Mouse (Mus musculus) erythroblast, embryonic 14.5 days (primary cell): Measurements from ENCODE around the gene Sec16b. TPM values are rescaled to one million over a fixed set of nuclear protein-coding genes. Genes with fewer than 3 reads are reported as not detected.

ENCODE experiments used
- H3K27me3 ChIP-seq: 2 replicates; pipeline ENCODE4 v1.6.1; 2012; ENCODE audit warnings: inconsistent platforms; ENCODE audit not compliant: control insufficient read depth
- H3K36me3 ChIP-seq: 2 replicates; pipeline ENCODE4 v1.6.1; 2012; ENCODE audit warnings: mild to moderate bottlenecking, inconsistent platforms; ENCODE audit not compliant: control insufficient read depth
- H3K4me1 ChIP-seq: 2 replicates; pipeline ENCODE4 v1.6.1; 2012; ENCODE audit warnings: inconsistent platforms; ENCODE audit not compliant: control insufficient read depth
- H3K4me3 ChIP-seq: replicated peaks from 2 replicates; pipeline ENCODE3; 2012; ENCODE audit warnings: moderate library complexity, mild to moderate bottlenecking, inconsistent platforms
- H3K9me3 ChIP-seq: 2 replicates; pipeline ENCODE4 v1.6.1; 2012; ENCODE audit warnings: low read length, inconsistent platforms, mixed read lengths; ENCODE audit not compliant: control insufficient read depth
- GATA1 ChIP-seq: IDR thresholded peaks from 2 replicates; pipeline ENCODE4 v1.6.1; 2012; ENCODE audit warnings: low read length, inconsistent platforms, mixed read lengths
- TAL1 ChIP-seq: IDR thresholded peaks from 3 replicates; pipeline ENCODE4 v1.6.1; 2012; ENCODE audit warnings: low read length, inconsistent platforms, mixed read lengths
- polyA plus RNA-seq: library from polyadenylated mRNA; stranded (reverse); fragments of >175 nt; gene quantifications from 2 replicates; pipeline ENCODE4 v1.2.3, GENCODE M21; 2012

Gene Sec16b
- polyA plus RNA-seq, 1 experiment: not detected

- H3K27me3 ChIP-seq: no peaks in the 10 kb centered on the region
- H3K36me3 ChIP-seq: no peaks in the 10 kb centered on the region
- H3K4me3 ChIP-seq: no peak overlapping the region
- TF ChIP-seq TAL1 (no peak), GATA1 (no peak)
- no peaks in the 10 kb centered on the region for H3K4me1 ChIP-seq
- no peaks in the 10 kb centered on the region for H3K9me3 ChIP-seq
Observed at GRCm38 (mm10) chr1:157506995-157507595, 567 bp downstream of the Sec16b start.

GRCm38 (mm10) chr1:157507814-157508213 lies 1.3 kb downstream of the Sec16b start:
- H3K4me3 ChIP-seq: no peak overlapping the region
- TF ChIP-seq GATA1: no peak
- no peak for TF ChIP-seq TAL1
- no peaks in the 10 kb centered on the region for H3K27me3 ChIP-seq
- no peaks in the 10 kb centered on the region for H3K36me3 ChIP-seq
- H3K4me1 ChIP-seq: no peaks in the 10 kb centered on the region
- H3K9me3 ChIP-seq: no peaks in the 10 kb centered on the region

GRCm38 (mm10) chr1:157512690-157513448 lies 6.3 kb downstream of the Sec16b start:
- H3K27me3 ChIP-seq: no peaks in the 10 kb centered on the region
- no peaks in the 10 kb centered on the region for H3K9me3 ChIP-seq
- no peak overlapping the region for H3K4me3 ChIP-seq
- TF ChIP-seq TAL1: no peak
- TF ChIP-seq GATA1: no peak
- no peaks in the 10 kb centered on the region; the same call in 1 of the 2 replicates for H3K4me1 ChIP-seq
- no peaks in the 10 kb centered on the region for H3K36me3 ChIP-seq

GRCm38 (mm10) chr1:157513559-157513958 lies 7.0 kb downstream of the Sec16b start:
- no peak for TF ChIP-seq GATA1
- TF ChIP-seq TAL1: no peak
- no peaks in the 10 kb centered on the region for H3K9me3 ChIP-seq
- H3K4me3 ChIP-seq: no peak overlapping the region
- no peaks in the 10 kb centered on the region for H3K36me3 ChIP-seq
- no peaks in the 10 kb centered on the region for H3K27me3 ChIP-seq
- H3K4me1 ChIP-seq: no peaks in the 10 kb centered on the region; the same call in 1 of the 2 replicates

- Histone ChIP-seq H3K4me3 (no peak overlapping the region), H3K27me3 (no peaks in the 10 kb centered on the region), H3K36me3 (no peaks in the 10 kb centered on the region), H3K4me1 (no peaks in the 10 kb centered on the region; the same call in 1 of the 2 replicates), H3K9me3 (no peaks in the 10 kb centered on the region)
- TF ChIP-seq TAL1 (no peak), GATA1 (no peak)
Observed at GRCm38 (mm10) chr1:157514298-157514697, 7.8 kb downstream of the Sec16b start.

GRCm38 (mm10) chr1:157516838-157517808 lies 10.6 kb downstream of the Sec16b start:
- Histone ChIP-seq H3K4me3 (no peak overlapping the region), H3K27me3 (no peaks in the 10 kb centered on the region), H3K4me1 (no peaks in the 10 kb centered on the region; the same call in 1 of the 2 replicates), H3K36me3 (no peaks in the 10 kb centered on the region), H3K9me3 (no peaks in the 10 kb centered on the region)
- TF ChIP-seq TAL1: no peak
- TF ChIP-seq GATA1: no peak

GRCm38 (mm10) chr1:157518111-157518523 lies 11.6 kb downstream of the Sec16b start:
- no peak overlapping the region for H3K4me3 ChIP-seq
- H3K9me3 ChIP-seq: no peaks in the 10 kb centered on the region
- H3K27me3 ChIP-seq: no peaks in the 10 kb centered on the region
- no peaks in the 10 kb centered on the region; the same call in 1 of the 2 replicates for H3K4me1 ChIP-seq
- TF ChIP-seq GATA1 (no peak), TAL1 (no peak)
- H3K36me3 ChIP-seq: no peaks in the 10 kb centered on the region

- TF ChIP-seq TAL1: no peak
- no peak for TF ChIP-seq GATA1
Observed at GRCm38 (mm10) chr1:157519396-157519795, 12.9 kb downstream of the Sec16b start.

GRCm38 (mm10) chr1:157522322-157522721 lies 15.8 kb downstream of the Sec16b start:
- Histone ChIP-seq H3K4me3 (no peak overlapping the region), H3K36me3 (no peaks in the 10 kb centered on the region), H3K9me3 (no peaks in the 10 kb centered on the region), H3K4me1 (no peaks in the 10 kb centered on the region), H3K27me3 (no peaks in the 10 kb centered on the region)
- TF ChIP-seq TAL1 (no peak), GATA1 (no peak)

More at GRCm38 (mm10) chr1:157519396-157519795, 12.9 kb downstream of the Sec16b start:
- H3K36me3 ChIP-seq: no peaks in the 10 kb centered on the region
- H3K9me3 ChIP-seq: no peaks in the 10 kb centered on the region
- no peak overlapping the region for H3K4me3 ChIP-seq
- no peaks in the 10 kb centered on the region for H3K27me3 ChIP-seq
- H3K4me1 ChIP-seq: no peaks in the 10 kb centered on the region; the same call in 1 of the 2 replicates
